Mouse (Mus musculus): ENCODE measurements around the gene Fbxo21.

Fbxo21 gene

GRCm38 (mm10) chr5:118047091-118047757, 70.7 kb downstream of the Fbxo21 start:
- DNase-seq (ENCODE audit: low spot score): no peak

- no peak for DNase-seq (ENCODE audit: low spot score)
Measured at GRCm38 (mm10) chr5:118048412-118048811, 71.9 kb downstream of the Fbxo21 start.

GRCm38 (mm10) chr5:118048928-118049327, 72.4 kb downstream of the Fbxo21 start:
- DNase-seq (ENCODE audit: low spot score): no peak

- no peak for DNase-seq (ENCODE audit: low spot score)
Measured at GRCm38 (mm10) chr5:118050743-118051142, 74.2 kb downstream of the Fbxo21 start.

GRCm38 (mm10) chr5:118051981-118052662, 75.6 kb downstream of the Fbxo21 start:
- DNase-seq (ENCODE audit: low spot score): no peak

GRCm38 (mm10) chr5:118053205-118053604, 76.7 kb downstream of the Fbxo21 start:
- no peak for DNase-seq (ENCODE audit: low spot score)

GRCm38 (mm10) chr5:118057508-118058111, 81.1 kb downstream of the Fbxo21 start:
- no peak for DNase-seq (ENCODE audit: low spot score)

GRCm38 (mm10) chr5:118058858-118059257, 82.3 kb downstream of the Fbxo21 start:
- DNase-seq (ENCODE audit: low spot score): no peak

GRCm38 (mm10) chr5:118059646-118060045, 83.1 kb downstream of the Fbxo21 start:
- no peak for DNase-seq (ENCODE audit: low spot score)

Data from adipocyte (in vitro differentiated cells).